Mouse (Mus musculus) monocyte, adult 5-6 weeks (primary cell): ENCODE results near the gene Gm11541. TPM values are rescaled to one million over a fixed set of nuclear protein-coding genes. Genes with fewer than 3 reads are reported as not detected.
A peak's percentile ranks its signal among the peaks of the same experiment; 100 is the strongest.

Experiments
- ATAC-seq: fragments of 153-309, 156-312 bp; replicated peaks from 2 replicates; pipeline ENCODE4 v1.8.0; 2017; ENCODE audit warnings: mild to moderate bottlenecking; ENCODE audit not compliant: low TSS enrichment, insufficient number of reproducible peaks, severe bottlenecking, poor library complexity, low FRiP score
- total RNA-seq: library from RNA; stranded (forward); fragments of 200-1000, 200-491, 200-594 nt; gene quantifications from 3 replicates; pipeline ENCODE4 v1.2.3, GENCODE M21; 2017

The Gm11541 gene
- not detected in 3 replicates for total RNA-seq

GRCm38 (mm10) chr11:94704472-94704871 is at the start of gene Gm11541:
Gm11541 (minus strand) TSS chr11:94704499.
- ATAC-seq, result no peak

- no peak for ATAC-seq
Measured at GRCm38 (mm10) chr11:94752946-94753713, 48.8 kb upstream of the Gm11541 start.

GRCm38 (mm10) chr11:94741732-94742272 is 37.5 kb upstream of the Gm11541 start, which contains the start of gene Cdc34b:
Cdc34b (plus strand) TSS chr11:94741782.
- ATAC-seq, result no peak

- ATAC-seq, result no peak
Measured at GRCm38 (mm10) chr11:94735746-94736145, 31.4 kb upstream of the Gm11541 start.

- ATAC-seq, result no peak; the same call in 1 of the 2 replicates
Measured at GRCm38 (mm10) chr11:94732773-94733172, 28.5 kb upstream of the Gm11541 start.

GRCm38 (mm10) chr11:94731229-94731628 is 26.9 kb upstream of the Gm11541 start:
- ATAC-seq, result no peak

- 0 out of 2 replicates have a peak, but pooled peaks have one; percentile 59 for ATAC-seq
Measured at GRCm38 (mm10) chr11:94730261-94730660, 26.0 kb upstream of the Gm11541 start.

- no peak for ATAC-seq
Measured at GRCm38 (mm10) chr11:94729565-94729964, 25.3 kb upstream of the Gm11541 start.

- no peak for ATAC-seq
Measured at GRCm38 (mm10) chr11:94728545-94728944, 24.2 kb upstream of the Gm11541 start.

- no peak for ATAC-seq
Measured at GRCm38 (mm10) chr11:94727306-94727705, 23.0 kb upstream of the Gm11541 start.

- no peak for ATAC-seq
Measured at GRCm38 (mm10) chr11:94719216-94719615, 14.9 kb upstream of the Gm11541 start.

GRCm38 (mm10) chr11:94718113-94718909 is 14.0 kb upstream of the Gm11541 start:
- no peak for ATAC-seq

GRCm38 (mm10) chr11:94717239-94717638 is 12.9 kb upstream of the Gm11541 start:
- ATAC-seq, result no peak

GRCm38 (mm10) chr11:94716754-94717153 is 12.5 kb upstream of the Gm11541 start:
- 0 out of 2 replicates have a peak, but pooled peaks have one; percentile 22 for ATAC-seq

GRCm38 (mm10) chr11:94715622-94716021 is 11.3 kb upstream of the Gm11541 start:
- ATAC-seq, result no peak

- no peak for ATAC-seq
Measured at GRCm38 (mm10) chr11:94713246-94713860, 9.1 kb upstream of the Gm11541 start.

- no peak for ATAC-seq
Measured at GRCm38 (mm10) chr11:94704020-94704419, 279 bp downstream of the Gm11541 start.

GRCm38 (mm10) chr11:94702216-94702610 is 2.1 kb downstream of the Gm11541 start:
- no peak for ATAC-seq
